Mouse (Mus musculus) lung, embryonic 15.5 days (tissue): ENCODE results near the gene Rab40b. TPM values are rescaled to one million over a fixed set of nuclear protein-coding genes. Genes with fewer than 3 reads are reported as not detected.
"Not testable (repeated sequence)": the region's sequence is repeated elsewhere in the genome, so short reads cannot be mapped to it uniquely, and the experiment has no call there.

Source experiments
- ATAC-seq: fragments of 200-750 bp; cut with Nextera tagmentation; 2 replicates; pipeline ENCODE4 v1.8.0; 2017; ENCODE audit warnings: moderate number of reproducible peaks, borderline replicate concordance; ENCODE audit not compliant: low FRiP score, low TSS enrichment; ENCODE audit errors: extremely low read depth
- H3K27ac ChIP-seq: fragments of 300-500 bp; sonication (generic); 2 replicates; pipeline ENCODE4 v1.5.1; 2015; ENCODE audit warnings: moderate library complexity, mild to moderate bottlenecking, inconsistent platforms
- H3K27me3 ChIP-seq: fragments of 300-500 bp; sonication (generic); 2 replicates; pipeline ENCODE4 v1.6.1; 2015; ENCODE audit warnings: inconsistent platforms
- H3K36me3 ChIP-seq: fragments of 300-500 bp; sonication (generic); 2 replicates; pipeline ENCODE4 v1.6.1; 2015; ENCODE audit warnings: inconsistent platforms
- H3K4me1 ChIP-seq: fragments of 300-500 bp; sonication (generic); 2 replicates; pipeline ENCODE4 v1.6.1; 2015; ENCODE audit warnings: inconsistent platforms
- H3K4me2 ChIP-seq: fragments of 300-500 bp; sonication (generic); 2 replicates; pipeline ENCODE4 v1.6.1; 2015; ENCODE audit warnings: inconsistent platforms, mild to moderate bottlenecking, moderate library complexity
- H3K4me3 ChIP-seq: fragments of 300-500 bp; sonication (generic); 2 replicates; pipeline ENCODE4 v1.5.1; 2015; ENCODE audit warnings: mild to moderate bottlenecking, inconsistent platforms
- H3K9ac ChIP-seq: fragments of 300-500 bp; sonication (generic); 2 replicates; pipeline ENCODE4 v1.6.1; 2015; ENCODE audit warnings: inconsistent platforms
- H3K9me3 ChIP-seq: fragments of 300-500 bp; sonication (generic); 2 replicates; pipeline ENCODE4 v1.6.1; 2016; ENCODE audit warnings: inconsistent platforms
- WGBS: fragments of 180-500 bp; shearing (Covaris S2); methylation state at CpG from one replicate; pipeline ENCODE4 v1.1.7; 2015; 5-methylcytosine and 5-hydroxymethylcytosine counted together
- polyA plus RNA-seq: library from polyadenylated mRNA; unstranded; fragments of >200 nt; fragmentation: Nextera tagmentation; extraction: Ambion mirVana; gene quantifications from 2 replicates; pipeline ENCODE4 v1.2.1, GENCODE M21; 2015

The Rab40b gene
- polyA plus RNA-seq, 1 experiment from 2014 or later = 6.0 TPM

GRCm38 (mm10) chr11:121362212-121362611, 25.8 kb downstream of the Rab40b start:
- Histone ChIP-seq H3K27ac (no peak overlapping the region), H3K4me1 (no peaks in the 10 kb centered on the region), H3K4me3 (no peak overlapping the region), H3K27me3 (no peaks in the 10 kb centered on the region), H3K4me2 (no peak overlapping the region), H3K36me3 (no peaks in the 10 kb centered on the region), H3K9me3 (no peaks in the 10 kb centered on the region), H3K9ac (no peak overlapping the region)
- WGBS = 31% methylated on average over 5 of the region's 5 CpGs
- no peak for ATAC-seq

DNA sequence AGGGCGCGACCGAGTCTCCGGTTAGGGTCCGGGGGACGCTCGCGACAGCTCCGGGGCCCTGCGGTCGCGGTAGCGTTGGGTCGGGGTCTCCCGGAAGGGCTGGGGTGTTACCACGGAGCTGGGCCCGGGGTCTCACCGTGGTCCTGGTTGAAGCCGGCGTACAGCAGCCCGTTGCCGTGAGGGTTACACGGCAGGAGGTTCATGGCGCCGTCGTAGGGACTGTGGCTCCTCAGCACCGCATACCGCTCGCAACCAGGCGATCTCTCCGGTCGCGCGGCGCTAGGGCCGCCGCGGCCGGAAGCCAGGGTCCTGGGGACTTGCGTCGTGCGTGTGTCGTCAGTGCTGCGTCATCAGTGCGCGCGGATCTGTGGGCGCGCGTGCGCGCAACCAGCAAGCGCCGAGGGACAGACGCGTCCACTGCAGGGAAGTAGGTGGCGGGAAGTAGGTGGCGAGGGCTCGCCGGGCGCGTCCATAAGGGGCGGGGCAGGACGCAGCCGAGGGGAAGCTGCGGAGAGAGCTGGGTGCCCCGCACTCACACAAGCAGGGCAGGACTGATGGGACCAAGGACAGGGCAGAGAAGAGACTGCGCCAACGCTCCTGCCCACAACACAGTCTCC, 33.9 kb downstream of the Rab40b start, which contains the start of gene Wdr45b:
TSS of gene Wdr45b (minus strand) at position 355 of the 617 bp plus-strand sequence.
- Histone ChIP-seq H3K36me3 (no peaks in the 10 kb centered on the region), H3K27me3 (no peaks in the 10 kb centered on the region), H3K4me3 (peak within 1 kb of the TSS; percentile 97), H3K9me3 (no peaks in the 10 kb centered on the region), H3K4me2 (peak within 1 kb of the TSS; percentile 75), H3K27ac (peak within 1 kb of the TSS; percentile 85), H3K9ac (peak within 1 kb of the TSS; percentile 99), H3K4me1 (peaks cover 17% of the 10 kb centered on the region)
- peak; percentile 96 for ATAC-seq
- WGBS = under 1% methylated on average over 69 of the region's 69 CpGs

GRCm38 (mm10) chr11:121353326-121354090, 34.5 kb downstream of the Rab40b start:
- ATAC-seq = peak; percentile 49; the same call in 1 of the 2 replicates
- Histone ChIP-seq H3K4me2 (peak overlapping the region; percentile 74), H3K9ac (peak overlapping the region; percentile 99), H3K4me1 (peaks cover 17% of the 10 kb centered on the region), H3K27ac (peak overlapping the region; percentile 85), H3K4me3 (peak overlapping the region; percentile 97), H3K27me3 (no peaks in the 10 kb centered on the region), H3K9me3 (no peaks in the 10 kb centered on the region), H3K36me3 (peaks cover 2% of the 10 kb centered on the region; the same call in 1 of the 2 replicates)
- WGBS = 3% methylated on average over 38 of the region's 41 CpGs

- not testable (repeated sequence) for H3K9me3 ChIP-seq, H3K9ac ChIP-seq, H3K4me2 ChIP-seq, H3K4me3 ChIP-seq, H3K27ac ChIP-seq, H3K27me3 ChIP-seq, ATAC-seq
- Histone ChIP-seq H3K4me1 (peaks cover 10% of the 10 kb centered on the region), H3K36me3 (peaks cover 23% of the 10 kb centered on the region)
- 85% methylated on average over 3 of the region's 3 CpGs for WGBS
Measured at GRCm38 (mm10) chr11:121348727-121349126, 39.3 kb downstream of the Rab40b start.

GRCm38 (mm10) chr11:121348166-121348565, 39.9 kb downstream of the Rab40b start:
- Histone ChIP-seq H3K27ac (no peak overlapping the region), H3K36me3 (peaks cover 23% of the 10 kb centered on the region), H3K4me3 (no peak overlapping the region), H3K4me2 (no peak overlapping the region), H3K4me1 (peaks cover 8% of the 10 kb centered on the region), H3K9ac (no peak overlapping the region), H3K9me3 (no peaks in the 10 kb centered on the region), H3K27me3 (no peaks in the 10 kb centered on the region)
- WGBS = 73% methylated on average over 2 of the region's 2 CpGs
- ATAC-seq = no peak

- Histone ChIP-seq H3K27me3 (no peaks in the 10 kb centered on the region), H3K4me1 (no peaks in the 10 kb centered on the region; the same call in 1 of the 2 replicates), H3K9ac (no peak overlapping the region), H3K4me2 (no peak overlapping the region), H3K36me3 (peaks cover 23% of the 10 kb centered on the region), H3K27ac (no peak overlapping the region), H3K4me3 (no peak overlapping the region), H3K9me3 (no peaks in the 10 kb centered on the region)
- 87% methylated on average over 2 of the region's 2 CpGs for WGBS
- ATAC-seq = no peak
Measured at GRCm38 (mm10) chr11:121347036-121347435, 41.0 kb downstream of the Rab40b start.

GRCm38 (mm10) chr11:121342423-121342822, 45.6 kb downstream of the Rab40b start:
- H3K4me1 ChIP-seq, H3K27ac ChIP-seq, ATAC-seq, H3K9ac ChIP-seq, H3K27me3 ChIP-seq, H3K9me3 ChIP-seq, H3K4me2 ChIP-seq, H3K4me3 ChIP-seq: not testable (repeated sequence)
- H3K36me3 ChIP-seq = peaks cover 27% of the 10 kb centered on the region
- WGBS = 0% methylated on average over 1 of the region's 1 CpGs

DNA sequence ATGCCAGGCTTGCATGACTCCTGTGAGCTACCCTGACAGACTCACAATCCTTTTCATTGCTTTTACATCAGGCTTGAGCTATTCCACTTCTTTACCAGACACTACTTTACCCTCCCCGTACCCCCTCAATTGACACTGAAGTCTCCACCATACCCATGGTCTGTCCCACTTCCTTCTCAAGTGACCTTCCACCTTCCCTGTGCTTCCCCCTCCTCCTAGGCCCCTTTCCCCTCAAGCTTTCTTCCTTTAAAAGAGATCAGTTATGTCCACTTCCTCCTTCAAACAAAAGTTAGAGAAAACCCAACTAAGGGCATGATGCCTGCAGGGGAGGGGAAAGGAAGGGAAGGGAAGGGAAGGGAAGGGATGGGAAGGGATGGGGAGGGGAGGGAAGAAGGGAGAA, 47.8 kb downstream of the Rab40b start:
- ATAC-seq = no peak
- Histone ChIP-seq H3K9ac (no peak overlapping the region), H3K27ac (no peak overlapping the region), H3K27me3 (no peaks in the 10 kb centered on the region), H3K36me3 (peaks cover 27% of the 10 kb centered on the region), H3K4me3 (no peak overlapping the region), H3K4me1 (no peaks in the 10 kb centered on the region), H3K9me3 (no peaks in the 10 kb centered on the region), H3K4me2 (no peak overlapping the region)
- WGBS = 78% methylated on average over 1 of the region's 1 CpGs

DNA sequence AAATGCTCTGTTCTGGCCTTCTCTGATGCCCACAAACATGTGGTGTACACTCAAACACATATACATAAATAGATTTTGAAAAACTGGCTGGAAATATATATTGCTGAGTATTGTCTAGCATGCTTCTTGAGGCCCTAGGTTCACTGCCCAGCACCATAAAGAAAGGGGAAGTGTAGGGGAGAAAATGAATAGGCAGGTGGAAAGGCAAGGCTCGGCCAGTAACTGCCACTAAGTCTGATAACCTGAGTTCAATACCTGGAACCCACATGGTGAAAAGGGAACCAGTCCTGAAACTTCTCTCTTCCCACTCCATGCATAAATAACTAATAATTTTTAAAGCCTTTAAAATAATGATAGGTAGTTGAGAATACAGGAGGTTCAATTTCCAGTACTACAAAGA, 48.4 kb downstream of the Rab40b start:
- Histone ChIP-seq H3K9ac (no peak overlapping the region), H3K27ac (no peak overlapping the region), H3K36me3 (peaks cover 34% of the 10 kb centered on the region), H3K4me3 (no peak overlapping the region), H3K4me2 (no peak overlapping the region), H3K27me3 (no peaks in the 10 kb centered on the region), H3K4me1 (no peaks in the 10 kb centered on the region), H3K9me3 (no peaks in the 10 kb centered on the region)
- 74% methylated on average over 1 of the region's 1 CpGs for WGBS
- no peak for ATAC-seq

- H3K4me2 ChIP-seq = no peak overlapping the region
- peaks cover 85% of the 10 kb centered on the region for H3K36me3 ChIP-seq
- H3K9ac ChIP-seq = no peak overlapping the region
Measured at GRCm38 (mm10) chr11:121331641-121332040, 56.4 kb downstream of the Rab40b start.

GRCm38 (mm10) chr11:121328619-121329018, 59.4 kb downstream of the Rab40b start:
- Histone ChIP-seq H3K4me3 (no peak overlapping the region), H3K4me2 (no peak overlapping the region), H3K36me3 (peaks cover 71% of the 10 kb centered on the region), H3K27ac (no peak overlapping the region), H3K9ac (no peak overlapping the region), H3K27me3 (no peaks in the 10 kb centered on the region), H3K9me3 (no peaks in the 10 kb centered on the region), H3K4me1 (no peaks in the 10 kb centered on the region)
- no peak for ATAC-seq

More at GRCm38 (mm10) chr11:121331641-121332040, 56.4 kb downstream of the Rab40b start:
- Histone ChIP-seq H3K27ac (no peak overlapping the region), H3K27me3 (no peaks in the 10 kb centered on the region), H3K4me3 (no peak overlapping the region), H3K4me1 (no peaks in the 10 kb centered on the region), H3K9me3 (no peaks in the 10 kb centered on the region)
- 88% methylated on average over 3 of the region's 3 CpGs for WGBS
- no peak for ATAC-seq

DNA sequence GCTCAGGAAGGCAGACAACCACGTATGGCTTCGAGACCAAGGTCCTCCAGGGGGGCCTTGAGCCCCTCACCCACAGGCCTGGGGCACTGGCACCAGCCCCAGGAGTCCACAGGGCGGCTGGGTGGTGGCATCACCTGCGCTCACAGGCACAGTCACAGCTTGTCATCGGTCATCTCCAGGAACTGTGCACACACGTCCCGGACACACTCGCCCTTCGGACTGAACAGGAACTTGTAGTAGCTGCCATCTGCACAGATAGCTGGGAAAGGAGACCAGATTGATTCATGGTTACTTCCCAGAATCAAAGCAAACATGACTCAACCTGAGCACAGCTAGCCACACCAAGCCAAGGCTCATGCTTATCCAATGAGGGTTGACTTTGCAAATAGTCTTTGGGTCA, 59.8 kb downstream of the Rab40b start:
- no peak overlapping the region for H3K27ac ChIP-seq
- no peak overlapping the region for H3K4me2 ChIP-seq
- no peak overlapping the region for H3K4me3 ChIP-seq
- WGBS = 94% methylated on average over 9 of the region's 9 CpGs
- no peaks in the 10 kb centered on the region for H3K4me1 ChIP-seq
- H3K9ac ChIP-seq = no peak overlapping the region
- H3K9me3 ChIP-seq = no peaks in the 10 kb centered on the region
- no peaks in the 10 kb centered on the region for H3K27me3 ChIP-seq
- ATAC-seq = peak; percentile 11; the same call in 1 of the 2 replicates
- H3K36me3 ChIP-seq = peaks cover 70% of the 10 kb centered on the region
